Mouse (Mus musculus): ENCODE measurements around the gene Sugct.

- TF ChIP-seq CTCF (IDR thresholded peaks at IDR 0.05; ENCODE audit: insufficient read depth, low read length) (no peak), POLR2A (IDR thresholded peaks at IDR 0.05; ENCODE audit: borderline replicate concordance, extremely low read depth, low read depth, low read length) (no peak)
These were observed 68.2 kb downstream of the Sugct start for GRCm38 (mm10) chr13:17627108-17627507.

All from lung, adult 2 months (tissue).